Mouse (Mus musculus) embryonic facial prominence, embryonic 10.5 days (tissue): ENCODE data around the gene Wdr82. TPM values are rescaled to one million over a fixed set of nuclear protein-coding genes. Genes with fewer than 3 reads are reported as not detected.

ENCODE experiments used
- DNase-seq: peaks from one replicate; pipeline ENCODE4 v3.0.0-alpha.2; 2017; ENCODE audit warnings: low spot score
- H3K27ac ChIP-seq: fragments of 300-500 bp; sonication (generic); replicated peaks from 2 replicates; pipeline ENCODE4 v1.5.1; 2016; ENCODE audit warnings: mild to moderate bottlenecking
- H3K27me3 ChIP-seq: fragments of 300-500 bp; sonication (generic); replicated peaks from 2 replicates; pipeline ENCODE4 v1.6.1; 2016; ENCODE audit warnings: low read depth, mild to moderate bottlenecking; ENCODE audit not compliant: poor library complexity, severe bottlenecking
- H3K36me3 ChIP-seq: fragments of 300-500 bp; sonication (generic); replicated peaks from 2 replicates; pipeline ENCODE4 v1.6.1; 2016; ENCODE audit warnings: mild to moderate bottlenecking, moderate library complexity
- H3K4me1 ChIP-seq: fragments of 300-500 bp; sonication (generic); 2 replicates; pipeline ENCODE4 v1.6.1; 2016
- H3K4me3 ChIP-seq: fragments of 300-500 bp; sonication (generic); 2 replicates; pipeline ENCODE4 v1.5.1; 2016; ENCODE audit warnings: mild to moderate bottlenecking, moderate library complexity
- H3K9me3 ChIP-seq: fragments of 300-500 bp; sonication (generic); 2 replicates; pipeline ENCODE4 v1.6.1; 2016; ENCODE audit warnings: mild to moderate bottlenecking
- WGBS: fragments of 180-500 bp; shearing (Covaris S2); methylation state at CpG from one replicate; pipeline ENCODE4 v1.1.7; 2016; 5-methylcytosine and 5-hydroxymethylcytosine counted together
- polyA plus RNA-seq: library from polyadenylated mRNA; unstranded; fragments of >200 nt; fragmentation: Nextera tagmentation; extraction: Ambion mirVana; gene quantifications from 2 replicates; pipeline ENCODE4 v1.2.1, GENCODE M21; 2016

Wdr82 gene
- polyA plus RNA-seq, 1 experiment from 2014 or later, result 28.8 TPM

GRCm38 (mm10) chr9:106203990-106204851 is 33.5 kb downstream of the Wdr82 start:
- no peaks in the 10 kb centered on the region for H3K9me3 ChIP-seq
- H3K4me1 ChIP-seq, result peaks cover 48% of the 10 kb centered on the region
- H3K27me3 ChIP-seq, result 0 out of 2 replicates have a peak, but pooled peaks cover 8% of the 10 kb centered on the region
- DNase-seq, result no peak
- peak overlapping the region; percentile 76 for H3K4me3 ChIP-seq
- peak overlapping the region; percentile 49; the same call in 1 of the 2 replicates for H3K27ac ChIP-seq
- H3K36me3 ChIP-seq, result peaks cover 19% of the 10 kb centered on the region
- 83% methylated on average over 7 of the region's 7 CpGs for WGBS

- Histone ChIP-seq H3K4me3 (no peak overlapping the region), H3K9me3 (no peaks in the 10 kb centered on the region), H3K4me1 (peaks cover 37% of the 10 kb centered on the region), H3K27me3 (no peaks in the 10 kb centered on the region), H3K27ac (no peak overlapping the region), H3K36me3 (peaks cover 27% of the 10 kb centered on the region)
- 80% methylated on average over 7 of the region's 7 CpGs for WGBS
- no peak for DNase-seq
Observed at GRCm38 (mm10) chr9:106205713-106206290, 35.1 kb downstream of the Wdr82 start.

GRCm38 (mm10) chr9:106206515-106206914 is 35.8 kb downstream of the Wdr82 start:
- 76% methylated on average over 2 of the region's 2 CpGs for WGBS
- Histone ChIP-seq H3K9me3 (no peaks in the 10 kb centered on the region), H3K27me3 (no peaks in the 10 kb centered on the region), H3K4me3 (no peak overlapping the region), H3K27ac (no peak overlapping the region), H3K4me1 (peaks cover 43% of the 10 kb centered on the region), H3K36me3 (peaks cover 27% of the 10 kb centered on the region)
- DNase-seq, result no peak

GRCm38 (mm10) chr9:106208181-106208580 is 37.5 kb downstream of the Wdr82 start:
- Histone ChIP-seq H3K36me3 (peaks cover 40% of the 10 kb centered on the region), H3K9me3 (no peaks in the 10 kb centered on the region), H3K27me3 (no peaks in the 10 kb centered on the region), H3K27ac (0 out of 2 replicates have a peak overlapping the region, but pooled peaks have one; percentile 10), H3K4me1 (peaks cover 45% of the 10 kb centered on the region), H3K4me3 (no peak overlapping the region)
- DNase-seq, result no peak
- WGBS, result 86% methylated on average over 5 of the region's 5 CpGs

GRCm38 (mm10) chr9:106209954-106210353 is 39.2 kb downstream of the Wdr82 start:
- Histone ChIP-seq H3K9me3 (no peaks in the 10 kb centered on the region), H3K4me3 (no peak overlapping the region), H3K27me3 (no peaks in the 10 kb centered on the region), H3K36me3 (peaks cover 58% of the 10 kb centered on the region), H3K27ac (no peak overlapping the region), H3K4me1 (peaks cover 28% of the 10 kb centered on the region)
- 91% methylated on average over 4 of the region's 4 CpGs for WGBS
- no peak for DNase-seq

- Histone ChIP-seq H3K36me3 (peaks cover 67% of the 10 kb centered on the region), H3K9me3 (no peaks in the 10 kb centered on the region), H3K27ac (peak overlapping the region; percentile 82), H3K4me3 (peak overlapping the region; percentile 51; the same call in 1 of the 2 replicates), H3K27me3 (no peaks in the 10 kb centered on the region), H3K4me1 (peaks cover 19% of the 10 kb centered on the region)
- 40% methylated on average over 9 of the region's 9 CpGs for WGBS
- no peak for DNase-seq
Observed at GRCm38 (mm10) chr9:106210853-106211609, 40.3 kb downstream of the Wdr82 start.

- H3K4me3 ChIP-seq, result peak overlapping the region; percentile 51
- H3K4me1 ChIP-seq, result peaks cover 15% of the 10 kb centered on the region
- no peaks in the 10 kb centered on the region for H3K9me3 ChIP-seq
- H3K27ac ChIP-seq, result peak overlapping the region; percentile 82
- H3K27me3 ChIP-seq, result no peaks in the 10 kb centered on the region
- peaks cover 64% of the 10 kb centered on the region for H3K36me3 ChIP-seq
- peak; percentile 92 for DNase-seq
- WGBS, result 18% methylated on average over 37 of the region's 37 CpGs
Observed at GRCm38 (mm10) chr9:106211680-106212593, 41.2 kb downstream of the Wdr82 start.

GRCm38 (mm10) chr9:106212594-106212981 is 41.9 kb downstream of the Wdr82 start:
- Histone ChIP-seq H3K4me3 (peak overlapping the region; percentile 51; the same call in 1 of the 2 replicates), H3K27ac (no peak overlapping the region), H3K9me3 (no peaks in the 10 kb centered on the region), H3K4me1 (peaks cover 15% of the 10 kb centered on the region), H3K27me3 (no peaks in the 10 kb centered on the region), H3K36me3 (peaks cover 62% of the 10 kb centered on the region)
- WGBS, result 87% methylated on average over 12 of the region's 12 CpGs
- no peak for DNase-seq

- WGBS, result 86% methylated on average over 6 of the region's 6 CpGs
Observed at GRCm38 (mm10) chr9:106215341-106216125, 44.8 kb downstream of the Wdr82 start.

GRCm38 (mm10) chr9:106216971-106217370 is 46.2 kb downstream of the Wdr82 start:
- Histone ChIP-seq H3K36me3 (peaks cover 40% of the 10 kb centered on the region), H3K4me3 (no peak overlapping the region), H3K9me3 (no peaks in the 10 kb centered on the region), H3K27ac (no peak overlapping the region), H3K27me3 (no peaks in the 10 kb centered on the region), H3K4me1 (peaks cover 4% of the 10 kb centered on the region)
- 88% methylated on average over 7 of the region's 7 CpGs for WGBS
- DNase-seq, result no peak

More at GRCm38 (mm10) chr9:106215341-106216125, 44.8 kb downstream of the Wdr82 start:
- H3K36me3 ChIP-seq, result peaks cover 40% of the 10 kb centered on the region
- no peak overlapping the region for H3K4me3 ChIP-seq
- H3K9me3 ChIP-seq, result no peaks in the 10 kb centered on the region
- H3K4me1 ChIP-seq, result peaks cover 15% of the 10 kb centered on the region
- DNase-seq, result no peak
- H3K27ac ChIP-seq, result no peak overlapping the region
- H3K27me3 ChIP-seq, result no peaks in the 10 kb centered on the region

GRCm38 (mm10) chr9:106220894-106221523 is 50.3 kb downstream of the Wdr82 start:
- Histone ChIP-seq H3K4me3 (no peak overlapping the region), H3K36me3 (0 out of 2 replicates have a peak, but pooled peaks cover under 1% of the 10 kb centered on the region), H3K9me3 (no peaks in the 10 kb centered on the region), H3K4me1 (peaks cover 5% of the 10 kb centered on the region), H3K27ac (no peak overlapping the region), H3K27me3 (peaks cover 24% of the 10 kb centered on the region)
- 73% methylated on average over 8 of the region's 8 CpGs for WGBS
- DNase-seq, result no peak
